Mouse (Mus musculus): ENCODE results near the gene Hist1h2ae. TPM values are rescaled to one million over a fixed set of nuclear protein-coding genes. Genes with fewer than 3 reads are reported as not detected.
A peak's percentile ranks its signal among the peaks of the same experiment; 100 is the strongest.
"Not testable (repeated sequence)": the region's sequence is repeated elsewhere in the genome, so short reads cannot be mapped to it uniquely, and the experiment has no call there.

Hist1h2ae gene
- polyA plus RNA-seq, 1 experiment from 2014 or later, result 139 TPM

GRCm38 (mm10) chr13:23533560-23534367, 37.3 kb downstream of the Hist1h2ae start, which contains the start of gene Hist1h2af:
Gene Hist1h2af (plus strand): TSS chr13:23533906.
- Histone ChIP-seq H3K9ac (peak within 1 kb of the TSS; percentile 69), H3K4me1 (peaks cover 25% of the 10 kb centered on the region), H3K4me2 (replicated peaks) (peak within 1 kb of the TSS; percentile 54), H3K4me3 (peak within 1 kb of the TSS; percentile 55), H3K27ac (peak within 1 kb of the TSS; percentile 95)
- not testable (repeated sequence) for H3K9me3 ChIP-seq, H3K36me3 ChIP-seq, H3K27me3 ChIP-seq
- whole genome bisulfite sequencing, result under 1% methylated on average over 30 of the region's 53 CpGs
- ATAC-seq (ENCODE audit: insufficient number of reproducible peaks, insufficient read depth, low FRiP score, low TSS enrichment), result peak; percentile 68

- H3K9ac ChIP-seq, result peak overlapping the region; percentile 69
- no peaks in the 10 kb centered on the region for H3K27me3 ChIP-seq
Observed at GRCm38 (mm10) chr13:23532262-23533075, 38.6 kb downstream of the Hist1h2ae start.

GRCm38 (mm10) chr13:23530901-23531875, 39.8 kb downstream of the Hist1h2ae start, which contains the start of gene Hist1h4h:
Gene Hist1h4h (plus strand): TSS chr13:23531050.
- under 1% methylated on average over 62 of the region's 70 CpGs for WGBS
- peak within 1 kb of the TSS; percentile 95 for H3K27ac ChIP-seq

More at GRCm38 (mm10) chr13:23532262-23533075, 38.6 kb downstream of the Hist1h2ae start:
- no peak for ATAC-seq (ENCODE audit: insufficient number of reproducible peaks, insufficient read depth, low FRiP score, low TSS enrichment)
- H3K4me1 ChIP-seq, result peaks cover 26% of the 10 kb centered on the region
- peak overlapping the region; percentile 95 for H3K27ac ChIP-seq
- peak overlapping the region; percentile 54 for H3K4me2 ChIP-seq (replicated peaks)
- no peaks in the 10 kb centered on the region for H3K36me3 ChIP-seq
- WGBS, result 18% methylated on average over 9 of the region's 9 CpGs
- H3K9me3 ChIP-seq, result no peaks in the 10 kb centered on the region
- H3K4me3 ChIP-seq, result peak overlapping the region; percentile 55

GRCm38 (mm10) chr13:23530181-23530900, 40.7 kb downstream of the Hist1h2ae start:
- Histone ChIP-seq H3K36me3 (no peaks in the 10 kb centered on the region), H3K9ac (peak overlapping the region; percentile 54), H3K27me3 (no peaks in the 10 kb centered on the region), H3K4me3 (peak overlapping the region; percentile 55), H3K4me2 (replicated peaks) (peak overlapping the region; percentile 54), H3K9me3 (no peaks in the 10 kb centered on the region), H3K27ac (peak overlapping the region; percentile 95), H3K4me1 (peaks cover 20% of the 10 kb centered on the region; the same call in 1 of the 2 replicates)
- no peak for ATAC-seq (ENCODE audit: insufficient number of reproducible peaks, insufficient read depth, low FRiP score, low TSS enrichment)
- WGBS, result under 1% methylated on average over 20 of the region's 20 CpGs

More at GRCm38 (mm10) chr13:23530901-23531875, 39.8 kb downstream of the Hist1h2ae start, which contains the start of gene Hist1h4h:
- Histone ChIP-seq H3K9me3 (no peaks in the 10 kb centered on the region), H3K4me1 (peaks cover 22% of the 10 kb centered on the region), H3K9ac (peak within 1 kb of the TSS; percentile 69), H3K4me2 (replicated peaks) (peak within 1 kb of the TSS; percentile 54), H3K4me3 (peak within 1 kb of the TSS; percentile 55), H3K27me3 (no peaks in the 10 kb centered on the region), H3K36me3 (no peaks in the 10 kb centered on the region)
- ATAC-seq (ENCODE audit: insufficient number of reproducible peaks, insufficient read depth, low FRiP score, low TSS enrichment), result peak; percentile 82

- no peaks in the 10 kb centered on the region for H3K27me3 ChIP-seq
- peak overlapping the region; percentile 54 for H3K4me2 ChIP-seq (replicated peaks)
- H3K36me3 ChIP-seq, result no peaks in the 10 kb centered on the region
- no peak for ATAC-seq (ENCODE audit: insufficient number of reproducible peaks, insufficient read depth, low FRiP score, low TSS enrichment)
- H3K4me1 ChIP-seq, result peaks cover 20% of the 10 kb centered on the region; the same call in 1 of the 2 replicates
- peak overlapping the region; percentile 54 for H3K9ac ChIP-seq
- H3K27ac ChIP-seq, result peak overlapping the region; percentile 95
- 31% methylated on average over 2 of the region's 2 CpGs for WGBS
- H3K4me3 ChIP-seq, result peak overlapping the region; percentile 55
- H3K9me3 ChIP-seq, result no peaks in the 10 kb centered on the region
Observed at GRCm38 (mm10) chr13:23529480-23530165, 41.4 kb downstream of the Hist1h2ae start.

- Histone ChIP-seq H3K9ac (no peak overlapping the region), H3K4me3 (no peak overlapping the region), H3K4me1 (peaks cover 20% of the 10 kb centered on the region; the same call in 1 of the 2 replicates), H3K27ac (no peak overlapping the region), H3K4me2 (replicated peaks) (peak overlapping the region; percentile 29), H3K27me3 (no peaks in the 10 kb centered on the region), H3K9me3 (no peaks in the 10 kb centered on the region), H3K36me3 (no peaks in the 10 kb centered on the region)
- ATAC-seq (ENCODE audit: insufficient number of reproducible peaks, insufficient read depth, low FRiP score, low TSS enrichment), result no peak
- 81% methylated on average over 5 of the region's 5 CpGs for WGBS
Observed at GRCm38 (mm10) chr13:23529005-23529404, 42.0 kb downstream of the Hist1h2ae start.

GRCm38 (mm10) chr13:23526312-23526711, 44.7 kb downstream of the Hist1h2ae start:
- under 1% methylated on average over 17 of the region's 17 CpGs for WGBS
- Histone ChIP-seq H3K36me3 (no peaks in the 10 kb centered on the region), H3K4me2 (replicated peaks) (peak overlapping the region; percentile 45), H3K4me1 (peaks cover 10% of the 10 kb centered on the region; the same call in 1 of the 2 replicates), H3K27me3 (no peaks in the 10 kb centered on the region), H3K9me3 (no peaks in the 10 kb centered on the region), H3K4me3 (peak overlapping the region; percentile 39), H3K9ac (no peak overlapping the region), H3K27ac (peak overlapping the region; percentile 74)
- no peak for ATAC-seq (ENCODE audit: insufficient number of reproducible peaks, insufficient read depth, low FRiP score, low TSS enrichment)

GRCm38 (mm10) chr13:23525901-23526300, 45.1 kb downstream of the Hist1h2ae start:
- under 1% methylated on average over 10 of the region's 10 CpGs for WGBS
- Histone ChIP-seq H3K4me1 (peaks cover 10% of the 10 kb centered on the region; the same call in 1 of the 2 replicates), H3K4me2 (replicated peaks) (peak overlapping the region; percentile 45), H3K9me3 (no peaks in the 10 kb centered on the region), H3K36me3 (no peaks in the 10 kb centered on the region), H3K4me3 (peak overlapping the region; percentile 39), H3K9ac (no peak overlapping the region), H3K27me3 (no peaks in the 10 kb centered on the region), H3K27ac (no peak overlapping the region)
- no peak for ATAC-seq (ENCODE audit: insufficient number of reproducible peaks, insufficient read depth, low FRiP score, low TSS enrichment)

- no peak for ATAC-seq (ENCODE audit: insufficient number of reproducible peaks, insufficient read depth, low FRiP score, low TSS enrichment)
Observed at GRCm38 (mm10) chr13:23524654-23525053, 46.4 kb downstream of the Hist1h2ae start.

GRCm38 (mm10) chr13:23523976-23524375, 47.0 kb downstream of the Hist1h2ae start:
- no peak overlapping the region for H3K27ac ChIP-seq
- H3K27me3 ChIP-seq, result no peaks in the 10 kb centered on the region
- no peak overlapping the region for H3K9ac ChIP-seq
- H3K4me2 ChIP-seq (replicated peaks), result no peak overlapping the region
- H3K9me3 ChIP-seq, result no peaks in the 10 kb centered on the region
- 55% methylated on average over 5 of the region's 5 CpGs for WGBS
- no peak overlapping the region for H3K4me3 ChIP-seq
- no peak for ATAC-seq (ENCODE audit: insufficient number of reproducible peaks, insufficient read depth, low FRiP score, low TSS enrichment)
- H3K36me3 ChIP-seq, result no peaks in the 10 kb centered on the region
- peaks cover 8% of the 10 kb centered on the region; the same call in 1 of the 2 replicates for H3K4me1 ChIP-seq

More at GRCm38 (mm10) chr13:23524654-23525053, 46.4 kb downstream of the Hist1h2ae start:
- Histone ChIP-seq H3K9ac (no peak overlapping the region), H3K4me3 (no peak overlapping the region), H3K4me1 (peaks cover 10% of the 10 kb centered on the region; the same call in 1 of the 2 replicates), H3K27ac (no peak overlapping the region), H3K4me2 (replicated peaks) (no peak overlapping the region), H3K36me3 (no peaks in the 10 kb centered on the region), H3K27me3 (no peaks in the 10 kb centered on the region), H3K9me3 (no peaks in the 10 kb centered on the region)
- 8% methylated on average over 5 of the region's 5 CpGs for WGBS
